Mouse (Mus musculus): Measurements from ENCODE around the gene Gale. TPM values are rescaled to one million over a fixed set of nuclear protein-coding genes. Genes with fewer than 3 reads are reported as not detected.
A peak's percentile ranks its signal among the peaks of the same experiment; 100 is the strongest.
"Not testable (repeated sequence)": the region's sequence is repeated elsewhere in the genome, so short reads cannot be mapped to it uniquely, and the experiment has no call there.

Gale gene
- polyA plus RNA-seq, 1 experiment from 2014 or later = 41.2 TPM

DNA sequence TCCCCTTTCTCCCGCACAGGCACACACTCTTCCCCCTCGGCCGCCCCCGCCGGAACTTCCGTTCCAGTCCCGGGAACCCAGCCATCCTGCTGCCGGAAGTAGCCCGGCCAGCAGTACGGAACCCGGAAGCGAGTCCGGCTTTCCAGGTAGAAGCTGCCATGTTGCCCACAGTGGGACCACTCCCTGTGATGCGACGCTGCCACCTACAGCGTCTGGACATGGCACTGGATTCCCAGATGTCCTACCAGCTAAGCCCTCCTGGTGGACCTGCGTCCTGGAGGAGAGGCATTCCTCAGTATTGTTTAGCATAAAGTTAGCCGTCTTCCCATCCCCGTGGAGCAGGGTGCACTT is 9.0 kb downstream of the Gale start, which contains the start of gene Lypla2:
TSS of gene Lypla2 (minus strand) at position 71 of the 351 bp plus-strand sequence.
- H3K4me2 ChIP-seq = peak within 1 kb of the TSS; percentile 92
- peak; percentile 80 for ATAC-seq
- peak within 1 kb of the TSS; percentile 91 for H3K9ac ChIP-seq
- peaks cover 32% of the 10 kb centered on the region for H3K4me1 ChIP-seq
- peak within 1 kb of the TSS; percentile 77 for H3K27ac ChIP-seq
- WGBS (ENCODE audit: insufficient replicate concordance) = 1% methylated on average over 19 of the region's 19 CpGs
- H3K4me3 ChIP-seq = peak within 1 kb of the TSS; percentile 88
- H3K27me3 ChIP-seq (replicated peaks) = no peaks in the 10 kb centered on the region
- H3K9me3 ChIP-seq (replicated peaks) = no peaks in the 10 kb centered on the region
- peaks cover 77% of the 10 kb centered on the region for H3K36me3 ChIP-seq

DNA sequence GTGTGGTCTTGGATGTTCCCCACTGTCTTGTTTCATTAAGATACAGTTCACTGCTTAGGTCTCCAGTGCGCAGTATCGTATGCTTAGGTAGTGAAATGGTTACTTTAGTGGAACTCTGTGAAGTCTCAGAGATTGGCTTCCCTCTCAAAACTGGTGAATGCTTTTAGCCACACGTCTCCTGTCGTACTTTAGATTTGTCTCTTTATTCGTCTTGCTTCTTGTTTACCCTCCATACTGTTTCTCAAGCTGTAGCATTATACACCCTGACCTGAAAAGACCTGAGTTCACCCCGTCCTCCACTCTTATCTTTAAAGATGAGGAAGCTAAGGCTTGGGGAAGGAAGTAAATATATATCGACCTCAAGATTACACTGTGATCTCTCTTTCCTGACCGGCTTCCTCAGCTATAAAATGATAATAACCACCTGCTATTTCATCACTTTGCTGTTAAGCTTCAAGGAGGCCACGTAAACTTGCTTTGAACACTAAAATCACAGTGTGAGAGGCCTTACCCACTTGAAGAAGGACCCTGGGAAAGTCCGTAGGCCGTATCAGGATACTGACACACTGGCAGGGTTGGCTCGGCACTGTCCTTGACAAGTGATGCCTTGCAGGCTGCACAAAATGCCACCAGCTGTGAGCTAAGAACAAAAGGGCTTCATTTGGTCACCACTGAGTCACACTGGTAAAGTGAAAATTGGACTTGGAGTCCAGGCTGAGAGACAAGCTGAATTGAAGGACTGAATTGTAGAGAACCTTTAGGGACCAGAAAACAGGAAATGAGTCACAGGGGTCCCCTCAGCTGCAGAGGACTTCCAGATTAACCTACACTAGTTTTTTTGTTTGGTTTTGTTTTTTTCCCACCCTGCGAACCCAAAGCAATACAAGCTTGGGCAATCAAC is 9.6 kb downstream of the Gale start:
- no peaks in the 10 kb centered on the region for H3K27me3 ChIP-seq (replicated peaks)
- peaks cover 32% of the 10 kb centered on the region for H3K4me1 ChIP-seq
- peak overlapping the region; percentile 92 for H3K4me2 ChIP-seq
- H3K9ac ChIP-seq = peak overlapping the region; percentile 91
- 30% methylated on average over 13 of the region's 13 CpGs for WGBS (ENCODE audit: insufficient replicate concordance)
- peak overlapping the region; percentile 77 for H3K27ac ChIP-seq
- no peaks in the 10 kb centered on the region for H3K9me3 ChIP-seq (replicated peaks)
- peak overlapping the region; percentile 88 for H3K4me3 ChIP-seq
- peaks cover 75% of the 10 kb centered on the region for H3K36me3 ChIP-seq
- no peak for ATAC-seq

DNA sequence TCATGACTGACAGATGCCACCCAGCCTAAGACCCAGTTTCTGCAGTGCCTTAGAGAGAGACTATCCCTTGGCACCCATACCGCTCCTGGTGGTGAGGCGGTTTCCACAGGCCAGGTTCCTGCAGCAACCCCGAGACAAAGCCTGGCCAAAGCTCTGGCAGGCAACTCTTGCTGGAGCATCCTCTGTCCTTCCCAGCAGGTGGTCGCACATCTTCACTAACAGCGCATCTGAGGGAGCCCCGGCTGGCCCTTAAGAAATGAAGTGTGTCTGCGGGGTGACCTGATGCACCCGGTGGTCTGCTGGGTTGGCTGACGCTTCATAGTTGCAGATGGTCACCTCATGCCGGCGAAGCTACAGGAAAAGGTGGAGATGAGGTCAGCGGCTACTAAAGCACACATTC is 12.6 kb downstream of the Gale start:
- Histone ChIP-seq H3K9me3 (replicated peaks) (no peaks in the 10 kb centered on the region), H3K4me2 (no peak overlapping the region), H3K36me3 (peaks cover 77% of the 10 kb centered on the region), H3K27me3 (replicated peaks) (no peaks in the 10 kb centered on the region), H3K4me1 (peaks cover 31% of the 10 kb centered on the region), H3K4me3 (no peak overlapping the region), H3K9ac (no peak overlapping the region), H3K27ac (no peak overlapping the region)
- WGBS (ENCODE audit: insufficient replicate concordance) = 88% methylated on average over 12 of the region's 12 CpGs
- ATAC-seq = no peak

DNA sequence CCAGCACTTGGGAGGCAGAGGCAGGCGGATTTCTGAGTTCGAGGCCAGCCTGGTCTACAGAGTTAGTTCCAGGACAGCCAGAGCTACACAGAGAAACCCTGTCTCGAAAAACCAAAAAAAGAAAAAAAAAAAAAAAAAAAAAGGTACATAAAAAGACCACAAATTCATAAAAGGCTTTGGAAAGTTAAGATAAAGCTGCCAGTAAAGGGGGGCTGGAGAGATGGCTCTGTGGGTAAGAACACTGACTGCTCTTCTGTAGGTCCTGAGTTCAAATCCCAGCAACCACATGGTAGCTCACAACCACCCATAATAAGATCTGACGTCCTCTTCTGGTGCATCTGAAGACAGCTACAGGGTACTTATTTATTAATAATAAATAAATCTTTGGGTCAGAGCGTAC is 16.7 kb downstream of the Gale start:
- ATAC-seq; H3K4me3 ChIP-seq; H3K27ac ChIP-seq; H3K9me3 ChIP-seq (replicated peaks); H3K27me3 ChIP-seq (replicated peaks); H3K4me2 ChIP-seq; H3K9ac ChIP-seq: not testable (repeated sequence)
- peaks cover 97% of the 10 kb centered on the region for H3K36me3 ChIP-seq
- 89% methylated on average over 5 of the region's 5 CpGs for WGBS (ENCODE audit: insufficient replicate concordance)
- H3K4me1 ChIP-seq = peaks cover 41% of the 10 kb centered on the region

DNA sequence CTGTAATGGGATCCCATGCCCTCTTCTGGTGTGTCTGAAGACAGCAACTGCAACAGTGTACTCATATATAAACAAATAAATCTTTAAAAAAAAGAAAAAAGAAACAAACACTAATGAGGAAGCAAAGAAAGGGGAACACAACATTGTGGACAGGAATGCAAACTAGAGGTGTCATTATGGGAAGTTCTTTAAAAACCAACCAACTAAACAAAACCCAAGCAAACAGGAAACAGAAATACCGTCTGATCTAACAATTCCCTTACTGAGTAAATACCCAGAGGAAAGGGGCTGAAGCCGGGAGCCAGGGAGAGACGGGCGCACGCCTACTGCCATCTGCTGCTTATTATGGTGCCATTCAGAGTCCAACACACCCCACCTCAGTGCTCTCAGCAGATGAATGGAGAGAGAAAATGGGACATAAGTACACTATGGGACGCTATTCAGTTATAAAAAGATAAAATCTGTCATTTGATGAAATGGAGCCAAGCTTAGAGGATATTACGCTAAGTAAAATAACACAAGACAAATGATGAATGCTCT is 18.1 kb downstream of the Gale start:
- peaks cover 52% of the 10 kb centered on the region for H3K4me1 ChIP-seq
- H3K27ac ChIP-seq = peak overlapping the region; percentile 8; the same call in 1 of the 2 replicates
- no peak for ATAC-seq
- no peak overlapping the region for H3K9ac ChIP-seq
- H3K27me3 ChIP-seq (replicated peaks) = no peaks in the 10 kb centered on the region
- WGBS (ENCODE audit: insufficient replicate concordance) = 78% methylated on average over 7 of the region's 7 CpGs
- H3K36me3 ChIP-seq = peaks cover 90% of the 10 kb centered on the region
- no peak overlapping the region for H3K4me3 ChIP-seq
- H3K9me3 ChIP-seq (replicated peaks) = no peaks in the 10 kb centered on the region
- no peak overlapping the region for H3K4me2 ChIP-seq

DNA sequence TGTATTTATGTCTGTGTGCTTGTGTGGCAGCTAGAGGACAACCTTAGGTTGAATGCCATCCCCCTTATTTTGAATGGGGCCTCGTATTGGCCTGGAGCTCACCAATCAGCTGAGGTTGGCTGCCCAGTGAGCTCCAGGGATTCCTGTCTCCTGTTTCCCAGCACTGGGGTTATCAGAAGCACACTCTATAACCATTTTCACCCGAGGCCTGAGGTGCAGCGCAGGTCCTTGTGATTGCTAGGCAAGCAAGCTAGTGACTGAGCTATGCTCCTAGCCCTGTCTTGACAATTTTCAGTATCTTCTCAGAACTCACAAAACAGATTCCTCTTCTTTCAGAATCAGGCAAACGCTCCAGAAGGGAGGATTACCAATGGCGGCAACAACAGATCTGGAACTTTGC is 21.0 kb downstream of the Gale start:
- Histone ChIP-seq H3K9me3 (replicated peaks) (no peaks in the 10 kb centered on the region), H3K4me3 (peak overlapping the region; percentile 95), H3K36me3 (peaks cover 62% of the 10 kb centered on the region), H3K4me2 (peak overlapping the region; percentile 86), H3K27ac (peak overlapping the region; percentile 95), H3K4me1 (peaks cover 61% of the 10 kb centered on the region), H3K9ac (peak overlapping the region; percentile 65), H3K27me3 (replicated peaks) (no peaks in the 10 kb centered on the region)
- 74% methylated on average over 5 of the region's 5 CpGs for WGBS (ENCODE audit: insufficient replicate concordance)
- no peak for ATAC-seq

DNA sequence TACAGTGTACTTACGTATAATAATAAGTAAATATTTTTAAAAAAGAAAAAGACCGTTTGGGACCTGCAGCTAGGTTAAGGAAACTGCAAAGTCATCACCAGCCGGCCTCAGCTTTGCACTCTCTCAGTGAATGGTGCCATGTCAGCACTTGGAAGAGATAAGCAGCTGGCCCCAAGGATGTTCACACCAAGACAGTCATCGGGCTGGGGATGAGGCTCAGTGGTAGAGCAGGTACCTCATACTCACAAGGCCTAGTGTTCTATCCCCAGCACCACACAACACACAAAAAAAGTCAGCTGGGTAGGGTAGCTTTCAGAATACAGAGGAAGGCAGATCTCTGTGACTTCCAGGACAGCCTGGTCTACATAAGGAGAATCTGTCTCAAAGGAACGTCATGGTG is 21.7 kb downstream of the Gale start:
- Histone ChIP-seq H3K9me3 (replicated peaks) (no peaks in the 10 kb centered on the region), H3K27ac (peak overlapping the region; percentile 95), H3K9ac (peak overlapping the region; percentile 98), H3K36me3 (peaks cover 57% of the 10 kb centered on the region), H3K27me3 (replicated peaks) (no peaks in the 10 kb centered on the region), H3K4me3 (peak overlapping the region; percentile 95), H3K4me1 (peaks cover 61% of the 10 kb centered on the region), H3K4me2 (peak overlapping the region; percentile 86)
- WGBS (ENCODE audit: insufficient replicate concordance) = 40% methylated on average over 5 of the region's 5 CpGs
- ATAC-seq = peak; percentile 86

DNA sequence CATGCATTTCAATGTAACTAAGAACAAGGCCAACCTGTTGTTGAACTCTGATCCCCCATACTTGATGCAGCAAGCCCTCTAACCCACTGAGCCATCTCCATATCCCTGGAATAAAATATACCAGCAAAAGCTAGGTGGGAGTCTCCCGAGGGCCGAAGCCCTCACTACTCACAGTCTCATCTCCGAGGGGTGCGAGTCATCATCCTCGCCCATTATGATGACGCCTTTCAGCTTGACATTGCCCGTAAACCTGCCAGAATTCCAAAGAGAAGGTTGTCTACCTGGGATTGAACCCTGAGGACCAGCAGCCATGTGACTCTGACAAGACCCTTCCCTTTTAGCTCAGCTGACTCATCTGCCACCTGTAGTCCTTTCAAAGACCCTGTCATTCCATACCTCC is 22.2 kb downstream of the Gale start:
- H3K27ac ChIP-seq = peak overlapping the region; percentile 95
- H3K4me2 ChIP-seq = peak overlapping the region; percentile 86
- H3K4me1 ChIP-seq = peaks cover 64% of the 10 kb centered on the region
- WGBS (ENCODE audit: insufficient replicate concordance) = 75% methylated on average over 7 of the region's 7 CpGs
- H3K36me3 ChIP-seq = peaks cover 51% of the 10 kb centered on the region
- no peak for ATAC-seq
- peak overlapping the region; percentile 98 for H3K9ac ChIP-seq
- no peaks in the 10 kb centered on the region for H3K27me3 ChIP-seq (replicated peaks)
- H3K4me3 ChIP-seq = peak overlapping the region; percentile 95
- no peaks in the 10 kb centered on the region for H3K9me3 ChIP-seq (replicated peaks)

DNA sequence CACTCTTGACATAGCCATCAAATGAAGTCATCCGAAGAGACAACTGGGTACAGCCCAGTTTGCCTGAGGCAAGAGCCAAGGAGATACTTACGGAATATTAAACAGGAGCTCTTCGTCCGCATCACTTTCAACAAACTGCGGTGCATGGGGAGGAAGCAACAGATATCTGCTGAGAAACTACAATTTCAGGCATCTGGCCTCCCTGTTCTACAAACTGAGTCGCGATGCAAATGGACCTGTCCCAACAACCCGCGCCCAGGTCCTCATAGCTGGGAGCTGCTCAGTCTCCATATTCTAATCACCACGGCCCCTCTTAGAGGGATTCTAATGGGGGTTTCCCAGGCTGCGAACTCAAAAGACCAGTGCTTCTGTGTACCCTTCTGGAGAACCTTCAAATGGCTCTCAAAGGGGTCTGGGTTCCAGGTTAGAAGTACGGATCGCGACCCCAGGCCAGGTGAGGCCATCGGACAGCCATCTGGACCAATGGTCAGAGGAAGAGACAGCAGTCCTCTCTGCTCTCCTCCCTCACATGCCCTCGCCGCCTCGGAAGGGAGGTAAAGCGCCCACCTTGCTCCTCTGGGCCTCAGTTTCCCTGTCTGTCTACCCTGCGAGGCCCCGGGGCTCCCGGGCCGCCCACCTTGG is 22.9 kb downstream of the Gale start:
- peaks cover 60% of the 10 kb centered on the region for H3K4me1 ChIP-seq
- H3K4me3 ChIP-seq = peak overlapping the region; percentile 95
- ATAC-seq = no peak
- H3K9ac ChIP-seq = peak overlapping the region; percentile 98
- WGBS (ENCODE audit: insufficient replicate concordance) = 5% methylated on average over 23 of the region's 23 CpGs
- no peaks in the 10 kb centered on the region for H3K27me3 ChIP-seq (replicated peaks)
- peak overlapping the region; percentile 86 for H3K4me2 ChIP-seq
- H3K36me3 ChIP-seq = peaks cover 45% of the 10 kb centered on the region
- H3K9me3 ChIP-seq (replicated peaks) = no peaks in the 10 kb centered on the region
- peak overlapping the region; percentile 95 for H3K27ac ChIP-seq

DNA sequence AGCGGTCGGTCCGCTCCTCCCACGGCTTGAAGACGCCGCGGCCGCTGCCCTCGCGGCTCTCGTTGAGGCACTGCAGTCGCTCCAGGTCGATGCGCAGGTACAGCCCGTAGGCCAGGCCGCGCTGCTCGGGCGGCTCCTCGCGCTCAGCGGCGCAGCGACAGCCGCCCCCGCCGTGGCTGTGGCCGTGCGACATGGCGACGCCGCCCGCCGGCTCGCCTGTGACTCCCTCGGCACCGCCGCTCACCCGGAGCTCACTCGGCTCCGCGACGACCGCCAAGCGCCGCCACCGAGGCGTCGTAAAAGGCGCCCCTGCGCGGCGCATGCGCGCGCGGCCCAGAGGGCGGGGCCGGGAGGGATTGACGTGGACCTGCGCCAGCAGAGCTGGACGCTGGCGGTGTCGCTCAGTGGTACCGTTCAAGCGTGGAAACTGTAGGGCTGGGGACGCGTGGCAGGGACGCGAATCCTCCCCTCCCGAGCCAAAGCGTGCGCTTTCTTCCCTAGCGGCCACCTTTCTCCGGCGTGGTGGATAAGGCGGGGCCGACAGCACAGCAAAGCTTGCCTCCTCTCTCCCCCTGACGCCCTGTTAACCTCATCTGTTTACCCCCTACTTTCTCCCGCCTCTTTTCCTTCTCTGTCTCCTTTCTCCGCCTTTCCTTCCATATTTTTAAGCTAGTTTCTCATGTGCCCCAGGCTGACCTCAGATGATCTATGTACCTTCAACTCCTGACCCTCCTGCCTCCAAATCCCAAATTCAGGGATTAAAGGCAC is 23.6 kb downstream of the Gale start, which contains the start of gene Pithd1:
TSS of gene Pithd1 (minus strand) at position 322 of the 768 bp plus-strand sequence.
- H3K4me3 ChIP-seq = peak within 1 kb of the TSS; percentile 95
- no peaks in the 10 kb centered on the region for H3K27me3 ChIP-seq (replicated peaks)
- no peaks in the 10 kb centered on the region for H3K9me3 ChIP-seq (replicated peaks)
- ATAC-seq = peak; percentile 86
- WGBS (ENCODE audit: insufficient replicate concordance) = under 1% methylated on average over 81 of the region's 81 CpGs
- peak within 1 kb of the TSS; percentile 95 for H3K27ac ChIP-seq
- H3K36me3 ChIP-seq = peaks cover 38% of the 10 kb centered on the region
- H3K9ac ChIP-seq = peak within 1 kb of the TSS; percentile 98
- peak within 1 kb of the TSS; percentile 86 for H3K4me2 ChIP-seq
- peaks cover 53% of the 10 kb centered on the region for H3K4me1 ChIP-seq

DNA sequence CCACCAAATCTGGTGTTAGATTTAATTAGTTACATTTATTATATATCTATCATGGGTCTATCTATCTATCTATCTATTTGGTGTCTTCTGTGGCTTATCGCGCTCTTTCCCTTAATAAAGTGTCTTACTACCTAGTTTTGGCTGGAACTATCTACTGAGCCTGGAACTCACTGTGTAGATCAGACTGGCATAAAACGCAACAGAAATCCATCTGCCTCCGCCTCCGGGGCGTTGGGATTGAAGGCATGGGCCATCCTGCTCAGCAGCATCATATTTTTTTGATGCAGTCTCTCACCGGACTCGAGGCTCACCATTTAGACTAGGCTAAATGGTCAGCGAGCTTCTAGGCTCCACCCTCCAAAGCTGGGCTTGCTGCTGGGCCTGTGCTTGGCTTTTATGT is 24.2 kb downstream of the Gale start:
- peak overlapping the region; percentile 98 for H3K9ac ChIP-seq
- H3K4me2 ChIP-seq = peak overlapping the region; percentile 86
- peaks cover 52% of the 10 kb centered on the region for H3K4me1 ChIP-seq
- peak overlapping the region; percentile 95 for H3K4me3 ChIP-seq
- H3K27ac ChIP-seq = peak overlapping the region; percentile 95
- H3K36me3 ChIP-seq = peaks cover 32% of the 10 kb centered on the region
- H3K27me3 ChIP-seq (replicated peaks) = no peaks in the 10 kb centered on the region
- 69% methylated on average over 9 of the region's 9 CpGs for WGBS (ENCODE audit: insufficient replicate concordance)
- no peak for ATAC-seq
- H3K9me3 ChIP-seq (replicated peaks) = no peaks in the 10 kb centered on the region

Measured in liver, embryonic 12.5 days (tissue).